Mouse (Mus musculus): ENCODE data around the gene Plppr3. TPM values are rescaled to one million over a fixed set of nuclear protein-coding genes. Genes with fewer than 3 reads are reported as not detected.
"Not testable (repeated sequence)": the region's sequence is repeated elsewhere in the genome, so short reads cannot be mapped to it uniquely, and the experiment has no call there.

The Plppr3 gene
- total RNA-seq, 2 experiments from 2014 or later: 30.6 to 34.4 TPM

DNA sequence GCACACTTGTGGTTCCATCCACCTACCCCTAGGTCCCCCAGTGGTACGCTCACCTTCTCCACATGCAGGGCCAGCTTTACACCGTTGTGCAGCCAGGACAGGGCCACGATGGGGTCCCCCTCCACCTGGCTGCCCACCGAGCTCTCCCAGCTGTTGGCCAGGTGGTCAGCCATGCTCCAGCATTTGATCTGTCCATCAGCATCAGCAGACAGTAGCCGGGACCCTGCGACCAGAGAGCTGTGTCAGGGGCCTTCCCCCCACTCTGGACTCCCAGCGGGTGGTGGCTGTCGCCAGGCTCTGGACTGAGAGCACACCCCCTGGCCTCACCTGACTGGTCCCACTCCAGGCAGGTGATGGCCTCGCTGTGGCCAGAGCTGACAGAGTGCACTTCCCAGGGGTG lies 32.3 kb upstream of the Plppr3 start:
- DNase-seq (ENCODE audit: low spot score in 2 of 2): no peak

DNA sequence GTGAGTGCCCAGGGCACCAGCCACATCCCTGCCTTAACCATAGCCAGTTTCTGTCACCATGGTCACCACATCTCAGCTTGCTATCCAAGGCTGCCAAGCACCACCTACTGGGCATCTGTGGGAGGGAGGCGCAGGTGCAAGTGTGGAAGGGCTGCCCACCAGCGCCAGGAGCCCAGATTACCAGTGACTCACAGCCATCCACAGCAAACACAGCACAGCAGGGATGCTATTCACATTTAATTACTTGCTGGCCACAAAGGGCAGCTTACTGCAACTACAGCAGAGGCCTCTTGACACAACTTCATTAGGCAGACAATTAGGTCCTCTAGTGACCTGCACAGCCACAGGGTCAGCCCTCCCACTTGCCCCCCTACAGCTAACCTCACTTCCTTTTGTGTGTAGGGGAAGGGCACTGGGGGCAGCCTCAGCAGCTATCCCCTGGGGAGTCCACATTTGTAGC lies 26.5 kb upstream of the Plppr3 start:
- DNase-seq (ENCODE audit: low spot score in 2 of 2): peak; percentile 80 to 87

DNA sequence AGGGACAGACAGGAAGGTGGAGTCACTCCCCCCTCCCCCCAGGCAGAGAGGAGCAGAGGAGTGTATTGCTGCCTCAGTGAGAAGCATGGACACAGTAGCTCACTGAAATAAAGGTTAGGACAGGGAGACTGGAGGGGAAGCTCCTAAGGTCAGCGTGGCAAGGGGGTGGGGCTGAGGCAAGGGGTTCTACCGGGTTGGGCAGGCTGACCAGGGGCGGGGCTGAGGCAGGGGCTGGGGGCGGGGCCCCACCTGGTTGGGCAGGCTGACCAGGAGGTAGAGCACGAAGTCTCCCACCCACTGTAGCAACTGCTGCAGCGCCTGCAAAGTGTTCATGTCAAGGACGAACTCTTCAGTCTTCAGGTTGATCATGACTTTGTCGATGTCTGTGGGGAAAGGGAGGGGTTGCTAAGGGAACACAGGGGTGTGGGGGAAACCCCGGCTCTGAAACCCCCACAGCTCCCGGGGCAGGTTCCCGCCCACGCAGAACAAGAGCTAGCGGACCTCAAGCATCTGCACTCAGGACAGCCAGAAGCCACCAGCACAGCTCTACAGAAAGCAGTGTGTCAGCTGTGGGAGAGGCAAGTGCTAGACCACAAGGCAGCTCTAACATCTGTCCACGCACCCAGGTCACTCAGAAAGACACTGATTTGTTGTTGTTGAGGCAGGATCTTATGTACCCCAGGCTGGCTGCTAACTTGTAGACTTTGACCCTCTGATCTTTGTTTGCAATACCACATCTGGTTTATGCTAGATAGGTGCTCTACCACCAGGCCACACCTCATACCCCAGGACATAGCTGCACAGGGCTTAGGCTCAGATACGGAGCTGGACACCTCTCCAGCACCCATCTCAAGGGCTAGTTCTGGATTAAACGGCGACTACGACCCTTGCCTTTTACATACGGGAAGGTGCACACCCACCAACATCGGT lies 23.1 kb upstream of the Plppr3 start:
- DNase-seq (ENCODE audit: low spot score in 2 of 2): no peak

DNA sequence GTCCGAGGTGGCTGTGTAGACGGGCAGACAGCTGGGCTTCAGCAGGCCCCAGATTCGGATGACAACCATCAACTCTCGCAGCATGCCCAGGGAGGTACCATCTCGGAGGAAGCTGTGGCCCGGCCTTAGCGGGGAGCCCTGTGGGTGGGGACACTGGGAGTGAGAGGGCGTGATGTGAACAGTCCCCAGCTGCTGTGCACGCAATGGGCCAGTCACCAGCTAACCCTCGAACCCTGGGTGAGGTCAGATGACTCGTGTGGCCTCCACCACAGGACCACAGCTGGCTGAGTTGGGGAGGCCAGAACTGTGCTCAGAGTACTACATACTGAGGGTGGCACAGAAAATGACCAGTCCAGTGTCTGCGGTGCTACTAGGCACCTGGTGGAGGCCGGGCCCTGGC lies 22.4 kb upstream of the Plppr3 start:
- DNase-seq (ENCODE audit: low spot score in 2 of 2): no peak

- DNase-seq (ENCODE audit: low spot score in 2 of 2): no peak
These were observed 21.9 kb upstream of the Plppr3 start for GRCm38 (mm10) chr10:79896306-79896705.

- peak; percentile 68 to 84 for DNase-seq (ENCODE audit: low spot score in 2 of 2)
These were observed 18.2 kb upstream of the Plppr3 start for GRCm38 (mm10) chr10:79892451-79893118.

DNA sequence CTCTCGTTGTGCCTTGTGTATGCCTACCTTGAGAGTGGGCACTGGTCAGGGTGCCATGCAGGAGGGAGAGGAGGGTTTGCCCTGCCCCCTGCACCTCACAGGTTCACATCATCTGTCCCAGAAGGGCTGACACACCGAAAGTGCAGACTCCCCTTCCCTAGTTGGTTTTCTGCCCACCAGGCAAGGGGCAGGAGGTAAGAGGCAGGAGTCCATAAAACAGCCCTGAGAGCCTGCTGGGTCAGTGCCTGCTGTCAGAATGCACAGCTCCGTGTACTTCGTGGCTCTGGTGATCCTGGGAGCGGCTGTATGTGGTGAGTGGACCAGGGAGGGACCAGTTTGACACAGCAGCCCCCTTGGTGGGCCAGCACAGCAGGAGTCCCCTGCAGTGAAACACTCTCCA lies 16.2 kb upstream of the Plppr3 start, which contains the start of gene Cfd:
TSS of gene Cfd (plus strand) at position 184 of the 400 bp plus-strand sequence.
- DNase-seq (ENCODE audit: low spot score in 2 of 2): no peak

GRCm38 (mm10) chr10:79889386-79889785 lies 15.0 kb upstream of the Plppr3 start:
- DNase-seq (ENCODE audit: low spot score in 2 of 2): no peak

GRCm38 (mm10) chr10:79886611-79887010 lies 12.2 kb upstream of the Plppr3 start:
- no peak for DNase-seq (ENCODE audit: low spot score in 2 of 2)

DNA sequence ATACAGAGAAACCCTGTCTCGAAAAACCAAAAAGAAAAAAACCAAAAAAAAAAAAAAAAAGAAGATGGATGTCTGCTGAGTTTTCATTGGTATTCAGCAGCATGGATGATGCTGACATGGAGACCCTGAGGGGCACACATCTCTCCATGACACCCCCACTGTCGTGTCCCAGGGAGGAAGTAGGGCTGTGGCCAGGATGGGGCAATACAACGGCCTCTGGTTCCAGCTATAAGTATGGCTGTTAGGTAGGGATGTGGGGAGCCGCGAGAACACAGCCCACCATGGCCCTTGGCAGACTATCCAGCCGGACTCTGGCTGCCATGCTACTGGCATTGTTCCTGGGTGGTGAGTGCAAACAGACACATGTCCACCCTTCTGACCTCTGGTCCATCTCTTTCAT lies 11.6 kb upstream of the Plppr3 start, which contains the start of gene Elane:
TSS of gene Elane (plus strand) at position 194 of the 400 bp plus-strand sequence.
- no peak for DNase-seq (ENCODE audit: low spot score in 2 of 2)

GRCm38 (mm10) chr10:79884938-79885337 lies 10.5 kb upstream of the Plppr3 start:
- not testable (repeated sequence) for DNase-seq (ENCODE audit: low spot score in 2 of 2)

DNA sequence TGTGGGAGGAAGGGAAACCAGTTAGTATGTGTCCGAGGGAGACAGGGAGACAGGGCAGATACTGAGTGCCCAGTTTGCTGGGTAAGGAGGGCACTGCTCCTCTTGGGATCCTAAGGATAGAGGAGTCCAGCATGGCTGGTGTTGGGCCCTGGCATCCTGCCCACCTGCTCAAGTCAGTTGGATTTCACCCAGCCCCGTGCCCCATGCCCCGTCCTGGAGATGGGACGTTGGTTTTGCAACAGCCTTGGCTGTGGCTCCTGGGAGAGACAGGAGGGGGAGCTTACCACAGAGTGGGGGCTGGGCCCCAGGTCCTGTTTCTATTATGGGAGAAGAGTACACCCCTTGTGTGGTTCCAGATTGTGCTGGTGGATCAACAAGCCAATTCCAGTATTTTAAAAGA lies 10.0 kb upstream of the Plppr3 start:
- no peak for DNase-seq (ENCODE audit: low spot score in 2 of 2)

GRCm38 (mm10) chr10:79883297-79884084 lies 9.1 kb upstream of the Plppr3 start:
- DNase-seq (ENCODE audit: low spot score in 2 of 2): peak; percentile 59 to 87

- no peak for DNase-seq (ENCODE audit: low spot score in 2 of 2)
These were observed 7.5 kb upstream of the Plppr3 start for GRCm38 (mm10) chr10:79881981-79882380.

GRCm38 (mm10) chr10:79880721-79881120 lies 6.3 kb upstream of the Plppr3 start:
- no peak for DNase-seq (ENCODE audit: low spot score in 2 of 2)

DNA sequence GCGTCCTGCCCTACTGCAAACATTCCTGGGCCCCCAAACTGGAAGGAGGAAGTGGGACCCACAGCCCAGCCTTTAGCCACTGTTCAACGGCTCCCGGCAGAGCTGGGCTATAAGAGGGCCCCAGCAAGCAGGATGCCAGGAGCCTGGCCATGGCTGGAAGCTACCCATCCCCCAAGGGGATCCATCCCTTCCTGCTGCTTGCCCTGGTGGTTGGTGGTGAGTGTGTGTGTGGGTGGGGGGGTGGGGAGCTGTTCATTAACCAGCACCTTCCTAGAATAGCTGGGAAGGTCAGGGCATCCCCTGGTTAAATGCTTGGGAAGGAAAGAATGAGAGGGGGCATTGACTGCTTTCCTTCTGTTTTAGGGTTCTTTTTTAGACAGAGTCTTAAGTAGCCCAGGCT lies 5.1 kb upstream of the Plppr3 start:
- no peak for DNase-seq (ENCODE audit: low spot score in 2 of 2)

GRCm38 (mm10) chr10:79877757-79878156 lies 3.3 kb upstream of the Plppr3 start:
- DNase-seq (ENCODE audit: low spot score in 2 of 2): no peak

GRCm38 (mm10) chr10:79877174-79877573 lies 2.7 kb upstream of the Plppr3 start:
- no peak for DNase-seq (ENCODE audit: low spot score in 2 of 2)

DNA sequence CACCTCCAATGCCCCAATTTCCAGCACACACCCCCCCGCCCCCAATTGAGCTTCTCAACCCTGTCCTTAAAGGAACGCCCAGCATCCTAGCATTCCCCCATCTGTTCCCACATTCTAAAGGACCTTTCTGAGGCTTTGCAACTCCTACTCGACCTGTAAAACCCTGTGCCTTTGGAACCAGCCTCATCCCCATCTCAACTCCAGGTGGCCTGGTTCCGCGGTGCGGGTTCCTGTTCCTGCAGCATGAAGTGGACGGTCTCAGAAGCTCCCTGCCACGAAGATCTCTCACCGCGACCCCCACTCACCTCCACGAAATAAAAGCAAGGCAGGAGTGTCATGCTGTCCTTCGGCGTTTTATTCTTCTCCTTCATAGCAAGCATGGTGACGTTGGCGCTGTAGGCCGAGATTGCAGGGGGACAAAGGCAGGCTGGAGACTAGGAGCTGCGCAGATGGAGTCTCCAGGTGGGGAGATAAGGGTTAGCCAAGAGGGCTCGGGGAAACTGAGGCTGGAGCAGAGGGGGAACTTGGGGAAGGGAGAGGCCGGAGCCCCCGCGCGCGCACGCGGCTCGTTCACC lies 632 bp downstream of the Plppr3 start:
- no peak for DNase-seq (ENCODE audit: low spot score in 2 of 2)

GRCm38 (mm10) chr10:79873313-79873712 lies 1.1 kb downstream of the Plppr3 start:
- DNase-seq (ENCODE audit: low spot score in 2 of 2): no peak

GRCm38 (mm10) chr10:79872862-79873261 lies 1.6 kb downstream of the Plppr3 start:
- DNase-seq (ENCODE audit: low spot score in 2 of 2): no peak
